Mouse (Mus musculus) cerebellum, adult 2 months (tissue): ENCODE data around the gene Slc10a1.

Experiments
- CTCF ChIP-seq: fragments of 200-500 bp; IDR thresholded peaks from 2 replicates; pipeline ENCODE4 v1.5.1; 2011; ENCODE audit warnings: low read depth, mild to moderate bottlenecking, control low read depth, low read length, moderate library complexity, borderline replicate concordance; ENCODE audit not compliant: insufficient read depth
- POLR2A ChIP-seq: fragments of 200-500 bp; IDR thresholded peaks from 2 replicates; pipeline ENCODE4 v1.6.1; 2011; ENCODE audit warnings: low read length, control low read depth, borderline replicate concordance; ENCODE audit not compliant: insufficient read depth

DNA sequence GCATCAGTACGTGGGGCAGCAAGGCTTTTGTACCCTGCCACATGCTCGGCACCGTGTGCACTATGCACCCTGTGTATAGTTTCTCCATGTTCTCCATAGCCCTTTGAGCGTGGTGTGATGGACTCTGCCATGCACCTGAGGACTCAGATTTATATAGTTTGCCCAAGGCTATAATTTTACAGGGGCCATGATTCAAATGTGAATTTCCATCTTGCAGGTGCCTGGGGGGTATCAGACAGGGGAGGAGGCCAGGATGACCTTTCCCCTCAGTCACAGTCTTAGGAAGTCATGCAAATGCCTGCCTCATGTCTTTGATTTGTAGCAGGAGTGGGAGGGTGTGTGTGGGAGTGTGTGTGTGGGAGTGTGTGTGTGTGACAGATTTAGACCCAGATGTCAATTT lies 29.1 kb upstream of the Slc10a1 start:
- TF ChIP-seq CTCF (no peak), POLR2A (no peak)
